Mouse (Mus musculus) skeletal muscle tissue, adult 2 months (tissue): ENCODE data around the gene Btbd19.

Experiments used
- DNase-seq: peaks from one replicate; pipeline ENCODE4 v3.0.0-alpha.2; 2012; ENCODE audit warnings: low read depth, low spot score

Btbd19 gene

DNA sequence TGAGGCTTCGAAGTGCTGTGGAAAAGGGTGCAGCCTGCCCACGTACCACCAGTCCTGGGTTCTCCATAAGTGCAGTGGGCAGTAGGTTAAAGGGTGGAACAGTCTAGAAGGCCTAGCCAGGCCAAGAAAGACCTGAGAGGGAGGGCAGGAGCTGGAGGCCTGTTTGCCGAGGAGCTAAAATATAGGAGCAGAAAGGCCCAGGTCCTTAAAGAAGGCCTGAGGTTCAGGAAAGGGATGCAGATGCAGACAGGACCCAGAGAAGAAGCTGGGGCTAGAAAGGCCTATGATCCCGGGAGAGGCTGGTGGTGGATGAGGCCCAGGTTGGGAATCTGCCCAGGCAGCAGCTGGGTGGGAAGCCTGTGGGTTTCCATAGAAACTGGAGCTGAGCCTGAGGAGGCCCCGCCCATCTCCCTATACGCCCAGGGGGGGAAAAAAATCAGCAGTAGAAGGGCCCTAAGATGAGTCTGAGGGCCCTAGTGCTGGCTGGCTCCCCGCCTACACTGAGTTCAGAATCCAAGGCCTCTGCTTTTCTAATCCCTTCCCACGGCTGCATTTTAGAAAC, at the start of gene Btbd19:
Gene Btbd19 (minus strand): TSS at position 378 of the 562 bp plus-strand sequence.
- peak; percentile 75 for DNase-seq

DNA sequence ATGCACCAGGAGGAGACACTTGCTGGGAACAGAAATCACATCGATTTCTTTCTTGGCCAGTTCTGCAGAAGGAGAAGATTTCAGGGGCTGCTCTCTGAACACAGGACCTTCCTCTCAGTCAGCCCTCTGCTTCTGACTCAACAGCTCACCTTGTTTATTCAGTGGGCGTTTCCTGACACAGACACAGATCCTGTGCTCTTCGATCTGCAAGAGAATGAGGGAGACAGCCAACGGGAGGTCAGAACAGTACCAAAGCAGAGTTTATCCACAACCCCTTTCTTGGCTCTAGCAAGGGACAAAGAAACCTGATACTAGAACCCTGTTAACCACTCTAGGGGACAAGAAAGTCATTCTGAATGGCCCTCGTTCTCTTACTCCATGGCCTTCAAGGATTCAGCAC, 44.4 kb upstream of the Btbd19 start:
- DNase-seq = no peak

DNA sequence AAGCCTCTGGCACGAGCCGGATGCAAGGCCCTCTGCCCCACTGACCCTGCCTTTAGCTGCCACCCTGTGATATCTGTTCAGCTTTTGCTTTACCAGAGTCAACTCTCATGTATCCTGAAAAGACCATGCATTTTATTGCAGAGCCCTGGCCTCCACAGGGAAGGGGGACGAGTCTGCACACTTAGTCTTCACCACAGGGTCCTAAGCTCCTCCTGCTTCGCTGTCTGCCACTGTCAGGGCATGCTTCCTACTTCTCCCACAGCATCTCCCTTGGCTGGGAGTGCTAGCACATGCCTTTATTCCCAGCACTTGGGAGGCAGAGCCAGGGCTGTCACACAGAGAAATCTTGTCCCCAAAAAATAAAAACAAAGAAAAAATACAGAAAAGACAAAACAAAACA, 35.7 kb upstream of the Btbd19 start:
- no peak for DNase-seq

DNA sequence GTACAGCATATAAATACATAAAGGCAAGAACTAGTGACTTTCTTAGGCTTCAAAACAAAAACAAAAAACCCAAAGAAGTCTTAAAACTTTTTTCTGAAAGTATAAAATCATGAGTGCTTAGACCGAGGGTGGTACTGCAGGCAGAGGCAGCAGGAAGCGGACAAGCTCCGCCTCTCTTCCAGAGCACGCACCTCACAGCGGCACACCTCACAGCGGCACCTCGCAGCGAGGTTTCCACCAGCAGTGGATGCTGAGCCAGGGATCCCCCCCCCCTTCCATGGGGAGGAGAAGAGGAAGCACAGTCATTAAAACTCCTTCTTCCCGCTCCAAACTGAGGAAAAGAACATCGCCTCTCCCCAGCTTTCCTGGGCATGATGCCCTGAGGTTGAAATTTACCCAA, 34.1 kb upstream of the Btbd19 start:
- no peak for DNase-seq

DNA sequence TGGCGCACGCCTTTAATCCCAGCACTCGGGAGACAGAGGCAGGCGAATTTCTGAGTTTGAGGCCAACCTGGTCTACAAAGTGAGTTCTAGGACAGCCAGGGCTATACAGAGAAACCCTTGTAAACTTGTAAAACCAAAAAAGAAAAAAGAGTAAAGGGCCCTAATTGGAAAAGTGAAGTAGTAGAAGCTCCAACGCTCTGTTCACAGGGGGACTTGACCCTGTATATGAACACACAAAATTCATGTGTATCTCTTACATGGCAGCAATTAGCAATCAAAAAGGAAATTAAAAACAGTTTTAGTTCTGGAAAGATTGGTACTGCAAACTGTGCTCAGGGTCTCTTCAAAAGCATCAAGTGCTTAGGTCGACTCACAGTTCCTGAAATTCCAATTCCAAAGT, 30.8 kb upstream of the Btbd19 start:
- no peak for DNase-seq

DNA sequence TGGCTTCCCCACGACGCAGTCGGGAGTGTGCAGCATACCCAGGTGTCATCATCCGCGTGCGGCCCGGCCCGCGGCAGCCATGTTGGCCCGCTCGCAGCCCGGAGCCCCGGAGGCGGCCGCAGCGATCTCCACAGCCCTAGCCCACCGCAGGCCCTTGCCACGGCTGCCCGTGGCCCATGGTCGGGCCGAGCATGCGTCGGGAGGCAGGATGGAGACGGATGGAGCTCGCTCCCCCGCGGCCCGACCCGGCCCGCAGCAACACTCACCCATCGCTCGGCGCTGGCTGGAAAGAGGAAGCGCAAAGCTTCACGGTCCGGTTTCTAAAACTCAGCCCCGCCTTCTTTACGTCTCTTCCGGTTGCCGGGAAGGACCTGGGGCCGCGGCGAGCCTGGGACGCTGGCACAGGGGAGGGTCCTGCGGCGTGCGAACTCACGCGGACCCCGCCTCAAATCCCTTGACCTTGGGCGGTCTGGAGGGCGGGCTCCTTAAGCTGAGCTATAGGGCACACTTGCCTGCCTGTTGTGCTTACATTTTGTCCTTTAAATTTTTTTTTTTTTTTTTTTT, 30.3 kb upstream of the Btbd19 start, which contains the start of gene Rps8:
Gene Rps8 (minus strand): TSS at position 452 of the 564 bp plus-strand sequence.
- DNase-seq = peak; percentile 82

DNA sequence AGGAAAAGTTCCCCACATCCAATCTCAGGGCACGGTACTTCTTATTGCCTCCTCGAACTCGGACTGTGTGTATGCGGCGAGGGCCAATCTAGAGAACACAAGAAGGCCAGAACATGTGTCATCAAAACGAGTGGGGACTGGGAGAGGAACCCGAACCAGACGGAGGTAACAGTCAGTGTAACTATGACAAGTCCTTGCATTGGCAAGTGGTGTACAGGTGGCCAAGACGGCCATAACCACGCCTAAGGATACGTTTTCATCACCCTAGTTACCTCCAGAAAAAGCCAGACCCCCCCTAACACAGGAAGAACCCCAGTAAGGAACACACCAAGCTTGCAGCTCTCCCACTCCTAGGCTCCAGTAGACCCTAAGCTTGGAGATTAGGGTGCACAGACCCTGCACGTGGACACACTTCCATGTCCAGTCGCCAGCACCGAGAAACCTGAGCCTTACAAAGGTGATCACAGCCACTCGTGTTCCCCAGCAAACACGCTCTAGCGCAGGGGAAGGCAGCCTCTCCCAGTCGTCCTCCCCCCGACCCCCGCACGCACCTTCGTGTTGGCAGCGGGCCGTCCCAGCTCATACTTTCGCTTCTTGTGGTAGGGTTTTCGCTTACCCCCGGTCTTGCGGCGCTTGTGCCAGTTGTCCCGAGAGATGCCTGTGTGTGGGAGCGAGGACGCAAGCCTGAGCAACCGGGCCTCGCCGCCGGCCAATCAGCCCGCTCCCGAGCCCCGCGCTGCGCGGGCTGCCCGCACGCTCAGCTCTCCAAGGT, 29.7 kb upstream of the Btbd19 start:
- DNase-seq = no peak

DNA sequence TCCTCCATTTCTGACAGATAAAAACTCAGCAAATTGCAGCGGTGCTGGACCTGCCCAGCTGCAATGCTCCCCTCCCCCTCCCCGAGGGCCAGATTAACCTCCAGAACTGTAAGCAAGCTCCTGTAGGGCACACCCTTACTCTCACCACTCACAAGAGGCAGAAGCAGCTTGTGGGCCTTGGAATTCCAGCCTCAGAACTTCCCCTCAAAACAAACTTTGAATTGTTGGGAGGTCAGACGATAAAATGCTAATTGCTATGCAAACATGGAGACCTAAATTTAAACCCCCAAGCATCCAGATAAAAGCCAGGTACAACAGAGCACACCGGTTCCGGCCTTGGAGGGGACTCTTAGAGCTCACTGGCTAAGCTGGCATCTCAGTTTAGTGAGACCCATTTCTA, 27.2 kb upstream of the Btbd19 start:
- no peak for DNase-seq

DNA sequence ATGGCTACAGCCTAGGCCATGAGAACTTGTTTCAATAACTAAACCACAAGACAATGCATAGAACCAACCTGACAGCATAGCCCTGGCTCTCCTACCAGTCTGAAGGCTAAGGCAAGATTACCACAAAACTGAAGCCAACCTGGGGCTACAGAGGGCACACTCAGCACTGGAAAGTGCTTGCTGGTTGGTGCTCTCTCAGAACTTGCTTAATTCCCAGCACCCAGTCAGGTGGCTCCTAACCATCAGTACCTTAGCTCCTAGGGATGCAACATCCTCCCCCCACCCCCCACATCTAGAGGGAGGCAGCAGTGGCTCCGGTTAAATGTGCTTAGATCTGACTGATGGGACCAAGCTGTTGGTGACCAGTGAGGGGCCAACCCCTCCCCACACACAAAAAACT, 25.9 kb upstream of the Btbd19 start:
- DNase-seq = no peak

DNA sequence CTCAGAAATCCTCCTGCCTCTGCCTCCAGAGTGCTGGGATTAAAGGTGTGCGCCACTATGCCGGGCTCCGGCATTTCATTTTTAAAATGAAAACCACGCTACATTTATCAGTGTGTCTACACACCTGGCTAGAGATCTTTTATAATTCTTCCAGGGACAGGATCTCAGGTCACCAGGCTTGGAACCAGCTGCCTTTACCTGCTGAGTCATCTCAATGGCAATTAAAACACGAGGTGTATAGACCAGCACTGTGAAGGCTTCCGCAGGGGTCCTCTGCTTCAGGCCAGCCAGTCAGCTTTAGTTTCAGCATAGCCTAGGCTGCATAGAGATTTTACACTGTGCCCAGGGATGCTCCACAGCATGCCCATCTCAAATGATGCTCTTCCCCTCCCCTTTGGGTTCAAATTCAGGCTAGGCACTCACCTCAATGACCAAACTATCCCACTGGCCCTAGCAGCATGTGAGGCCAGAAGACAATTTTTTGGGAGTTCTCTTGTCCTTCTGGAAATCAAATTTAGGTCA, 24.7 kb upstream of the Btbd19 start:
- no peak for DNase-seq

DNA sequence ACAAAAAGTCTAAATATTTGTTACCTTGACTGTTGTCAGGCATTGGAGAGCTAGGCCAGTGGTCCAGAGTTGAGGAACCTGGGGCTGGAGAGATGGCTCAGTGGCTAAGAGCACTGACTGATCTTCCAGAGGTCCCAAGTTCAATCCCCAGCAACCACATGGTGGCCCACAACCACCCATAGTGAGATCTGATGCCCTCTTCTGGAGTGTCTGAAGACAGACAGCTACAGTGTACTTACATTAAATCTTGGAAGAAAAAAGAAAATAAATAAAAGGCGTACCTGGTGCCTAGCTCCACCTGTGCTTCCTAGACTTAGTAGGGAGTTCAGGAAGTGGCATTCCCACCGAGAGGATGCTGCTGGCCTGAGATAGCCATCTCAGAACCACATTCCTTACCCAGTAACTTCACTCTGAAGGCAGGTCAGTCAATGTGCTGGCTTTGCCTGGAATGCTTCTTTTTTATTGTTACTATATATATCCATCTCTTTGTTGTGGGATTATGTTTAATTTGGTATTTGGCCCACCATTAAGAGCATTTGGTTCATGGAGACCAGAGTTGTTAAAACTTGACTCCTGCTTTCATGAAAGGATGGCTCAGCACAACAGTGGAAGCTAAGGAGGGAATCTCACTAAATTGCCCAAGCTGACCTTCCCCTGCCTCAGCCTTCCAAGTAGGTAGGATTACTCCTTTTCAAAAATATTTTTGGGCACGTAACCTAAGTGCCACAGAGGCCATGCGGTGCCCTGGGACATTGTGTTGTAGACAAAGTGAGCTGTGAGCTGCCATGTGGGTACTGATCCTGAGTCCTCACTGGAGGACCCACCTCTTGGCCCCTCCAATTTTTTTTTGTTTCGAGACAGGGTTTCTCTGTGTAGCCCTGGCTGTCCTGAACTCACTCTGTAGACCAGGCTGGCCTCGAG, 24.0 kb upstream of the Btbd19 start:
- no peak for DNase-seq

DNA sequence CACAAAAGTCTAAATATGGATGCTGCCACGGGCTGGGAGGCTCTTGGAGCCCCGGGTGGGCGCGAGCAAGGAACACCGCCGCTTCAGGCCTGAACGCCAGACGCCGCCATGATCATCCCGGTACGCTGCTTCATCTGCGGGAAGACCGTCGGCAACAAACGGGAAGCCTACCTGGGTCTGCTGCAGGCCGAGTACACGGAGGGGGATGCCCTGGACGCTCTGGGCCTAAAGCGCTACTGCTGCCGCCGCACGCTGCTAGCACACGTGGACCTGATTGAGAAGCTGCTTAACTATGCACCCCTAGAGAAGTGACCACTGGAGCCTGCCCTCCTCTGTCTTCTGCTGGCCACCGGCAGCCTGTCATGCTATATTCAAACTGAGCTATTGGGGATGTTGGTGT, 23.3 kb upstream of the Btbd19 start:
- no peak for DNase-seq

DNA sequence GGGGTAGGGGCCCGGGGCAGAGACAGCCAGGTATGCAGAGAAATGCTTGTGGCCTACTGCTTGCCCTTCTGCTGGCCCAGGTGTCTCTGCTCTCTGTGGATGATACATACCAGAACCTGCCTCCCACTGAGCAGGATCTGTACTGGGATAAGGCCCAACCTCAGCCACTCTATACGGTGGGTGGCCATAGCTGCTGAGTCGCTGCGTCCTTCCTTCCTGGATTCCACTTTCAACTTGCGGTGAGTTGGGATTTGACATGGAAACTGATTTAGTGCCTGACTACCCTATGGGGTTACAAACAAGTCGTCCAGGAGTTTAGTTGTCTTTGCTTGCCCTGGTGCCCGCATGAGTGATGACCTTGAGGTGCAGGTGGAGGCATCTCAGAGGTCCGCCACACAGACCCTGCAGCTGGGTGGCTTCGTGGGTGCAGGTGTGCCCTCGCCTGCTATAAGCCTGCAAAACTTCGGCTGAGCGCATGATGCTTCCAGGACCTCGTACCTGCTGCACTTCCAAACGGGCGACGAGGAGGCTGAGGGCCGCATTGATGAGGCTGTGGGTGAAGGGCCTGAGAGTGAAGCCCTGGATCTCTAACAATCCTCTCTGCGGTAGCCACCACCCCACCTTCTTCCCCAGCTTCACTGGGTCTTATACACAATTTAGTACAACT, 22.7 kb upstream of the Btbd19 start:
- DNase-seq = no peak

DNA sequence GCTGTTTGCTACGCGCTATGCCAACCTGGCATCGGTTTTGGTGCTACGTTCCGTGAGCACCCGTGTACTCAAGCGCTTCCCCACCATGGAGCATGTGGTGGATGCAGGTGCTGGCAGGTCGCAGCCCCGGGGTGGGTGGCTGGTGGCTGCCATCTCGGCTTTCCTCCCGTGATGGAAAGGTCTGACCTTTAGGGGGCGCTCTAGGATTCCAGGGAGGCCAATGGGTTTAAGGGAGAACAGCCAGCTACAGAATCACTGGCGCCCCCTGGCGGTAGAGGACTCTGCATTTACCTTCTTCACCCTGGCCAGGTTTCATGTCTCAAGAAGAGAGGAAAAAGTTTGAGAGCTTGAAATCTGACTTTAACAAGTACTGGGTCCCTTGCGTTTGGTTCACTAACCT, 20.7 kb upstream of the Btbd19 start:
- peak; percentile 82 for DNase-seq

DNA sequence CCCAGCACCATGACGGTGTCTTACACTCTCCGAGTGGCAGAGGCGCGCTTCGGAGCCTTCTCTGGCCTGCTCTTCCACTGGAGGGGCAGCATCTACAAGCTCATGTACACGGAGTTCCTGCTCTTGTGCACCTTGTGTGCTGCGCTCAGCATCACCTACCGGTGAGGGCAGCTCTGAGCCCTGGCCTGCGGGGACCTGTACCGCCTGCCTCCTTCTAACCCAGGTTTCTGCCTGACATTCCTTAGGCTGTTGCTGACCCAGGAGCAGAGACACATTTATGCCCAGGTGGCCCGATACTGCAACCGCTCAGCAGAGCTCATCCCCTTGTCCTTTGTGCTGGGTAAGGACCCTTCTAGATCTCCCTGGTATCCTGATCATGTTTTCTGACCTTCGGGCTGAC, 19.7 kb upstream of the Btbd19 start:
- no peak for DNase-seq

DNA sequence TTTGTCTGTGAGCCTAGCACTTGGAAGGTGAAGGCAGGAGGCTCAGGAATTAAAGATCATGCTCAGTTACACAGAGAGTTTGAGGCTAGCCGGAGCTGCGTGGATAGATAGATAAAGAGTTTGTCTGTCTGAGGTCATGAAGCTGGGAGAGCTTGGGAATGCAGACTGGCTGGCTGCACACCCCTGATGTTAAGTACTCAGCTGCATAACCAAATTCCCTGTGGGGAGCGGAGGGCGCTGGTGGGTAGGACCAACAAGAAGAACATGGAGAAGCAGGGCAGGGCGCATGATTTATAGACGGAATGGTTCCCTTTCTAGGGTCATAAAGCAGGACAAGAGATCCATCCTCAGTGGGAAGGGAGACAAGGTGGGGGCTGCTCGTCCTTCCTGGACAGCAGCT, 17.5 kb upstream of the Btbd19 start:
- DNase-seq = no peak

DNA sequence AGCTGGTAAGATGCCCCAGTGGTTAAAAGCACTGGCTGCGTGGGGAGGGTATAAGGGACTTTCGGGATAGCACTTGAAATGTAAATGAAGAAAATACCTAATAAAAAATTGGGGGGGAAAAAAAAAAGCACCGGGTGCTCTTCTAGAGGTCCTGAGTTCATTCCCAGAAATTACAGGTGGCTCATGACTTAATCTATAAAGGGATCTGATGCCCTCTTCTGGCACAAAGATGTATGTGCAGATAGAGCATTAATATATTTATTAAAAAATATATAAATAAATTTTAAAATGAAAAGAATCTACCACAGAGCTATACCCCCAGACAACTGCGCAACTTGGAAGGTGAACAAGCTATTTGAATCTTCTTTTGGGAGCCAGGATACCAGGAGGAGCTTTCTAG, 15.1 kb upstream of the Btbd19 start:
- no peak for DNase-seq

DNA sequence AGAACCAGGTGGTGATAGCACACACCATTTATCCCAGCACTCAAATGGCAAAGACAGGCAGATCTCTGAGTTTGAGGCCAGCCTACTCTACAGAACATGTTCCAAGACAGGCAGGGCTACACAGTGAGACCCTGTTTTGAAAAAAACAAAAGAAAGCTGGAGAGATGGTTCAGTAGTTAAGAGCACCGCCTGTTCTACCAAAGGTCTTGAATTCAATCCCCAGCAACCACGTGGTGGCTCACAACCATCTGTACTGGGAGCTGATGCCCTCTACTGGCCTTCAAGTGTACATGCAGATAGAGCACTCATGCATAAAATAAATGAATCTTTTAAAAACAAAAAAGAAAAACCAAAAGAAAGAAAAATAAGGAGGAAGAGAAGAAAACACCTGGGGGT, 13.7 kb upstream of the Btbd19 start:
- DNase-seq = peak; percentile 49

DNA sequence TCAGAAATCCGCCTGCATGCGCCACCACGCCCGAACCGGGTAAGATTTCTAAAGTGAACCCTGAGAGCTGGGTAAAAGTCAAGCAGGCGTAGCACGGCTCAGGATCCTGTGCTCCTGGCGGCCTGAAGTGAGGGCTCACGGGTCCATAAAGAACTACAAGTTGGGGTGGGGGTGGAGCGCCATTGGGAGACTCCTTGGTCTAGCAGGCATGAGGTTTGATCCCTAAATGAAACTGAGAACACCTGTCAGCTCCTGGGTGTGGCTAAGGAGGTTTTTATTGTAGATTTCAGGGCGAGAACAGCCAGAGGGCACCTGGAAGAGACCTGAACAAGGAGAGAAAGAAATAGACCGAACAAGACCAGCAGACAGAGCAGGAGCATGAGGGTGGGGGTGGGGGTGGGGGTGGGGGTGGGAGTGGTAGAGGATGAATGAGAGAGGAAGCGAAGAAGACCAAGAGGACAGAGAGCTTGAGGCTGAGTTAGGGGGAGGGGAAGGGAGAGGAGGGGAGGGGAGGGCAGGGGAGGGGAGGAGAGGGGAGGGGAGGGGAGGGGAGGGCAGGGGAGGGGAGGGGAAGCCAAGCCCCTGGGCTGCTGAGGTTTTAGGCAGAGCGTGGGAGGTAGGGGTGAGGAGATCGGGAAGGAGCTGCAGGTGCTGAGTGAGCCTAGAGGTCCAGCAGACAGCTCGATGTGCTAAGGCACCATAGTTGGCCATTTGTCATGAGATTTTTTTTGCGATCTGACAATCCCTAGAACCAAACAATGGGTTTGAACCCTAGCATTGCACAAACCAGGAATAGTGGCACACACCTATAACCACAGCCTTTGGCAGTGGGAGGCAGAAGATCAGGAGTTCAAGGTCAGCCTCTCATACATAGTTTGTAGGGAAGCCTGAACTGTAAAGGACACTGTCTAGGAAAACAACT, 13.0 kb upstream of the Btbd19 start:
- DNase-seq = no peak

DNA sequence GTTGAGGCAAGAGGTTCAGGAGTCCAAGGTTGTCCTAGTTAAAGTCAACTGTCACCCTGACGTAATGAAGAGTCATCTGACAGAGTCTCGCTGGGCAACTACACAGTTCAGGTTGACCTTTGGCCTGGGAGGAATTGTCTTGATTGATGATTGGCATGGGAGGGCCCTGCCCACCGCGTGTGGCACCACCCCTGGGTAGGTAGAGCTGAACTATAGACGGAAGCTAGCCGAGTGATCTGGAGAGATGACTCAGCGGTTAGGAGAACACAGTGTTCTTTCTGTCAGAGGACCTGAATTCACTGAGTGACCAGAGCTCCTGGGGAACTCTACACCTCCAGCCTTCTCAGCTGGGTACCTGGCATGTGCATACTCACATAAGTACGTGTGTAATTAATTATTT, 10.5 kb upstream of the Btbd19 start:
- DNase-seq = peak; percentile 53
